Mouse (Mus musculus): ENCODE results near the gene Macrod1. TPM values are rescaled to one million over a fixed set of nuclear protein-coding genes. Genes with fewer than 3 reads are reported as not detected.

Macrod1 gene
- polyA plus RNA-seq, 1 experiment = 18.3 TPM

DNA sequence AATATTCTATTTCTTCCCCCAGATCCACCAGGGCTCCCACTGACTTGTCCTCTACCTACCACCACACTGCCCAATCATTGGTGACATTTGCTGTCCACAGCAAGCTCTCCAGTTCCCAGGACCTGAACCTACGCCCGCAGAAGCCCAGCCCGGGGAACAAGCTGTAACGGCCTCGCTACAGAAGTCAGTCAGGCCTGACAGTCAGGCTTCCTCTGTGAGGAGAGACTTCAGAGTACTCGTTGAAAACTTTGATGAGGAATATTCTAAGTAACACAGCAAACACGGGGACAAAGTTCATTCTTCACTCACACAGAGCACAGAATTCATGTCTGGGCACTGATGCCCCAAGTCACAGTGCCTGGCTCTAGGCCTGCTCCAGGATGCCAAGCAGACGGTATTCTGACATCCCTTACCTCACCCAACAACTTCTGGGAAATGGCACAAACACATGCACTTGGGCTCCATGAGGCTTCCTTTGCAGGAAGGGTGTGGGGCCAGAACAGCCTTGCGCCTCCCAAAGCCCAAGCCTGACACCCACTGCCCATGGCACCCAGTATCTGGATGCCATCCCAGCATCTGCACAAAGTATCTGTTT, 168.6 kb downstream of the Macrod1 start:
- TF ChIP-seq GATA1 (IDR thresholded peaks at IDR 0.05; ENCODE audit: low read length) = no peak

DNA sequence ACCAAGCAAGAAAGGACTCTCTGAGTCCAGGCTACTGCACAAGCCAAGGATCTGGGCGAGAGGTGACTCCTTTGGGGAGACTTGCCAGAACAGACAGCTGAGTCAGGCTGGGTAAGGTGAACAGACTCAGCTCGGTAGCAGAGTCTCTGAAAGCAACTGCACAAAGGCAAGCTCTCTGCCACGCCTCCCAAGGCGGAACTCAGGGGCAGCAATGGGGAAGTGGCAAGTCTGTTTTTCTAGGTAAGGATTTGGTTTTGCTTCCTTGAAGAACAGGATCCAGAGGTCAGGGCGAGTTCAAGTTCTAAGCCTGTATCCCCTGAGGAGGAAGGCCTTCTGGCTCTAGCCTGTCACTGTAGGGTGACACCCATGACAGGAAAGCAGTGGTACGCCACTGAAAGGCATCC, 169.9 kb downstream of the Macrod1 start:
- TF ChIP-seq GATA1 (IDR thresholded peaks at IDR 0.05; ENCODE audit: low read length) = no peak

DNA sequence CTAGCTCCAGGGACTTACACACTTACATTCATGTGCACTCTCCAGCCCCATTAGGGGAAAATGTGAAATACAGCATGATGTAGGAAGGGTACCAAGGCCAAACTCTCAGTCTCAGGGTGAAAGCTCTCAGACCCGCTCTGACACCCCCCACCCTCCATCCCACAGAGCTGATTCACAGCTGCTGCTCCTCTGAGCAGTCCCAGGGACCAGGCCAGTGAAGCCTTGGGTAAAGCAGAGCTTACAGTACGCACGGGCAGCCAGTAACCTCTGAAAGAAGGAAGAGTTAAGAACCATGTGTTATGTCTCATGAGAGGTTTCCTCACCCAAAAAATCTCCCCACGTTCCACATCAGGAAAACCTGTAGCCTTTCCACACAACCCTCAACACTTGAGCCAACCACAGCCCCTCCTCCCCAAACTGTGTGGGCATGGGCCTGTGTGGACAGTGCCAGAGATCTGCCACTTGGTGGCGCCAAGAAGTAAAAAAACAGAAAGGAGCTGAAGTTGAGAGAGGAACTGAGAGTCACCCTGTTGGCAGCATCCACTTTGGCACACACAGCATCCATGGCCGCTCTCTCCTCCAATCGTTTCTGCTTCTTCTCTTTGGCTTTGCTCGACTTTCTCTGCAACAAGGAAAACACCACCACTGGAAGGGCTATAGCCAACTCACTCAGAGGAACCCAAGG, 178.1 kb downstream of the Macrod1 start:
- TF ChIP-seq GATA1 (IDR thresholded peaks at IDR 0.05; ENCODE audit: low read length) = no peak

DNA sequence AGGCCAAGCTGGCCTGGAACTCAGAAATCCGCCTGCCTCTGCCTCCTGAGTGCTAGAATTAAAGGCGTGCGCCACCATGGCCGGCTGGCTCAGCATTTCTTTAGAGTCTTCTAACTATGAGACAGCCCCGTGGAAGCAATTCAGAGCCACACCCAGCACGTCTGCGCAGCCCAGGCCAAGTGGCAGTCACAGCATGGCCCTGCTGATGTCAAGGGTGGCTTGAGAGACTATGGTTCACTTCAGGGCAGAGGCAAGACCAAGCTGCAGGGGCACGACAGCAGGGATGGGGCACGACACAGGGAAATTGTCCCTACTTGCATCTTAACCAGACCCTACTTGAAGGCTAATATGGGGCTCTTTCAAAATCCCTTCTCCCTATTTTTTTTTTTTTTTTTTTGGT, 178.9 kb downstream of the Macrod1 start:
- TF ChIP-seq GATA1 (IDR thresholded peaks at IDR 0.05; ENCODE audit: low read length) = no peak

DNA sequence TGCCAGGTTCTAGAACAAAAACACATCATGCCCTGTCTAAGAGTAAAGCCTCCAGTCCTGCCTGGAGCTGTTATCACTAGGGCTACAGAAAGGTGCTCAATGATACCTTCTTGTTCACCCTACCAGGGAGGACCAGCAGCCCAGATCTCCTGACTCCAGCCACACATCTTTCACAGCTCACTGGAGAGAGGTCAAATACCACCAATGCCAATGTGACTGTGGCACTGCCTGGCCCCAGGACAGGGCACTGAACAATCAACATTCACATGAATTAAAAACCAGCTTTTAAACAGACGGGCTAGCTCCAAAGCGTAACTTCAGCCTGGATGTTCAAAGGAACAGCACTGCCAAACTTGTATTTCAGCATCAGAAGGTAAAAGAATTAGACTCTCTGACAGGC, 179.4 kb downstream of the Macrod1 start:
- no peak for TF ChIP-seq GATA1 (IDR thresholded peaks at IDR 0.05; ENCODE audit: low read length)

DNA sequence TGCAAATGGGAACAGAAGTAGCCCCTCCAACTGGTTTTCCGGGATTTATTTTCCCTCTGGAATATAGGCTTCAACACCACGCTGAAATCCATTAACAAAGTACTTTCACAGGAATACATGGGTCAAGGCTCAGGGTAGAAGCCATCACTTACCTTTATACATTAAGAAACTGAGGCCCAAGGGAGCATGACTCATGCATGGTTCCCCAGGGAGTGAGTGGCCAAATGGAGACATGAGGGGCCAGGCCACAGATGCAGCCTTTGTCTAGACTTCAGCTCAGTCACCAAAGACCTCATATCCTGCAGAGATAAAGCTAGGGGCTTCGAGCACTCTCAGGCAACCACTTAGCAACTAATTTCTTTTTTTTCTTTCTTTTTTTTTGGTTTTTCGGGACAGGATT, 180.1 kb downstream of the Macrod1 start:
- TF ChIP-seq GATA1 (IDR thresholded peaks at IDR 0.05; ENCODE audit: low read length) = no peak

DNA sequence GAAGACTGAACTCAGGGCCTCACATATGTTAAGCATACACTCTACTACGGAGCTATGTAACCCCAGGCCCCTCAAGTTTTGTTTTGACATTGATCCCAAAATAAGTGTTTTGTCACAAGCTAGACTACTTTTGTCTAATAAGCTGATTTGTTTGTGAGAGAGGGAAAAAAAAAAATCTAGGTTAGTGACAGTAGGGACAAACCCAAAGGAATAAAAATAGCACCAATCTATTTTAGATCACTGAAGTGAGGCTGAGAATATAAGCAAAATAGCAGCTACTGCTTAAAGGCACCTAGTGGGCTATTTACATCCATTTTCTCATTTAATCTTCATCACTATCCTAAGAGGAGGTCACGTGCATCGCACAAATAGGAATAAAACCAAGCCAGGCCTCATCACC, 183.0 kb downstream of the Macrod1 start:
- no peak for TF ChIP-seq GATA1 (IDR thresholded peaks at IDR 0.05; ENCODE audit: low read length)

DNA sequence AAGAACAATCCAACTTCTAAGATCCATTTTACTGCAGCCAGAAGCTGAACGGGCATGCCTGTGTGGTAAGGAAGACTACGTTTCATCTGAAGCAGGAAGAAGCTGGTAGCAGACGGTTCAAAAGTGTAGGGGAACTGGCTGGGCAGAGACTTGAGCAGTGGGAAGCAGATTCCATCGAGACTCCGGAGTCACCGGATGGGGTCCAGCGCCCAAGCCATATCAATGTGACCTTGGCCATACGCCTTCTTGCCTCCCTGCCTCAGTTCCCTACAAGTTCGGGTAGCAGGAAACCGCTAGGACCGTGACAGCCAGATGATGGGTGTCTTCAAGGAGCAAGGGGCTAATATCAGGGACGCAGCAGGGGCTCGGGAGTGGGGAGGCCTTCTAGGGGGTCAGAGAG, 183.7 kb downstream of the Macrod1 start:
- no peak for TF ChIP-seq GATA1 (IDR thresholded peaks at IDR 0.05; ENCODE audit: low read length)

DNA sequence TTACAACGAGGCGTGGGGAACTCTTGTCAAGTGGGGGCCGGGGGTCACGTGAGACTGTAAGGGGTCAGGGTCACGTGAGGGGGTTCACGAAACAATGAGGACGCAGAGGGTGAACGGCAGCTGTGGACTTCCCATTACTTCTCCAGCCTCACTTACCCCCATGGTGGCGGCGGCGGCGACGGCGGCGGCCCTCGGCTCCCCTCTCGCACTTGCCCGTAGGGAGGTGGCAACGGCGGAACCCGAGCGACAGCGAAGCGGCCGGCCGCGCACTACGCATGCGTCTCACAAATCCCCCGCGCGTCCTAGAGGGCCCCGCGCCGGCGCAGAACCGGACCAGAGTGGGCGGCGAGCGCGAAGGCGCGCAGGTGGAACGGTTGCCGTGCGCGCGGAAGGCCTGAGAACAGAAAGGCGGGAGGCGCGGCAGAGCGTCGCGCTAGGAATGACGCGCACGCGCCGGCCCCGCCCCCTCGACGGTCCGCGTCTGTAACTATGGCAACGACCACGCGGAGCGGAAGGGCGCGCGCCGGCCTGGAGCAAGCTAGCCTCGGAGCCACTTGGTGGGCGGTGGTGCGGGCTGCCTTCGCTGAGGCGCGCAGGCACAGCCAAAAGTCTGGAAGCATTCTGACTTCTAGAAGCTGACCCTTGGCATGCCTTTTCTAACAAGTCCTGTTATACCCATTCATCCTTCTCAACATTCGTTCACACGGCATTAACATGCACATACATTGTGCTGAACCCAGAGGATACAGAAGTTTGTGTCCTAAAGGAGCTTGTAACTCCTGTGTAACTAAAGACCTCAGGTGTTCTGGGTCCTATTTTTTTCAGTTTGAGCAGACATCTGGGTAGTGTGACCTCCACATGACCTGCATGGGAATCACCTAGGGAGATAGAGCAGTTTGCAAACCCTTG, 184.4 kb downstream of the Macrod1 start, which contains the start of gene Naa40:
Gene Naa40 (minus strand): TSS at position 402 of the 909 bp plus-strand sequence.
- TF ChIP-seq GATA1 (IDR thresholded peaks at IDR 0.05; ENCODE audit: low read length) = no peak

DNA sequence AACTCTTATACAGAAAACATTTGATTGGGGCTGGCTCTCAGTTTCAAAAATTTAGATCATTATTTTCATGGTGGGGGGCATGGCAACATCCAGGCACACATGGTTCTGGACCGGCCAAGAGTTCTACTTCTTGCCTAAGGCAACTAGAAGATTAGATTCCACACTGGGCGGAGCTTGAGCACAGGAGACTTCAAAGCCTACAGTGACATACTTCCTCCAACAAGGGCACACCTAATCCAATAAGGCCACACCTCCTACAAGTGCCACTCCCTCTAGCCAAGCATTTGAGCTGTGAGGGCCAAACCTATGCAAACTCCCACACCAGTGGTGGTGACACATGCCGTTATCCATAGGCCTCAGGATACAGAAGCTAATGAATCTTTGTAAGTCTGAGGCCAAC, 189.4 kb downstream of the Macrod1 start:
- no peak for TF ChIP-seq GATA1 (IDR thresholded peaks at IDR 0.05; ENCODE audit: low read length)

Other genes with a start within 250 kb of the Macrod1 start
- 50.6 and 57.4 TPM in 2 replicates for gene Rps6ka4, start 216.2 kb upstream of the Macrod1 start, polyA plus RNA-seq (2012)
- 73.0 and 102 TPM in 2 replicates for gene Ccdc88b, start 198.6 kb upstream of the Macrod1 start, polyA plus RNA-seq (2012)
- gene Trmt112, start 147.1 kb upstream of the Macrod1 start, polyA plus RNA-seq (2012) = 247 and 344 TPM in 2 replicates
- gene Prdx5, start 146.7 kb upstream of the Macrod1 start, polyA plus RNA-seq (2012) = 190 and 217 TPM in 2 replicates
- 31.8 and 38.0 TPM in 2 replicates for gene Esrra, start 135.0 kb upstream of the Macrod1 start, polyA plus RNA-seq (2012)
- not detected in 2 replicates for gene Catsperz, start 131.4 kb upstream of the Macrod1 start, polyA plus RNA-seq (2012)
- 0.05 TPM in 1 of 2 replicates, not detected in the other for gene Kcnk4, start 122.3 kb upstream of the Macrod1 start, polyA plus RNA-seq (2012)
- gene Bad, start 114.9 kb upstream of the Macrod1 start, polyA plus RNA-seq (2012) = 88.9 and 90.9 TPM in 2 replicates
- gene Gpr137, start 114.3 kb upstream of the Macrod1 start, polyA plus RNA-seq (2012) = 46.8 and 52.9 TPM in 2 replicates
- 628 and 766 TPM in 2 replicates for gene Ppp1r14b, start 81.8 kb upstream of the Macrod1 start, polyA plus RNA-seq (2012)
- 23.1 and 24.7 TPM in 2 replicates for gene Plcb3, start 80.3 kb upstream of the Macrod1 start, polyA plus RNA-seq (2012)
- 182 and 256 TPM in 2 replicates for gene Fkbp2, start 76.3 kb upstream of the Macrod1 start, polyA plus RNA-seq (2012)
- 158 and 169 TPM in 2 replicates for gene Vegfb, start 69.2 kb upstream of the Macrod1 start, polyA plus RNA-seq (2012)
- 20.6 and 23.1 TPM in 2 replicates for gene Dnajc4, start 64.2 kb upstream of the Macrod1 start, polyA plus RNA-seq (2012)
- 30.5 and 39.5 TPM in 2 replicates for gene Nudt22, start 60.7 kb upstream of the Macrod1 start, polyA plus RNA-seq (2012)
- gene Trpt1, start 60.7 kb upstream of the Macrod1 start, polyA plus RNA-seq (2012) = 1.0 and 1.7 TPM in 2 replicates
- gene Fermt3, start 37.3 kb upstream of the Macrod1 start, polyA plus RNA-seq (2012) = 903 and 1,003 TPM in 2 replicates
- gene Stip1, start 16.8 kb upstream of the Macrod1 start, polyA plus RNA-seq (2012) = 144 and 252 TPM in 2 replicates
- gene Flrt1, start 48.9 kb downstream of the Macrod1 start, polyA plus RNA-seq (2012) = not detected in 2 replicates
- gene Otub1, start 149.5 kb downstream of the Macrod1 start, polyA plus RNA-seq (2012) = 149 and 162 TPM in 2 replicates
- 509 and 546 TPM in 2 replicates for gene Cox8a, start 160.8 kb downstream of the Macrod1 start, polyA plus RNA-seq (2012)
- gene Naa40, start 184.4 kb downstream of the Macrod1 start, polyA plus RNA-seq (2012) = 54.3 and 70.9 TPM in 2 replicates
- 39.8 and 53.6 TPM in 2 replicates for gene Rcor2, start 210.5 kb downstream of the Macrod1 start, polyA plus RNA-seq (2012)